Mouse (Mus musculus) thymus, postnatal 25 days (tissue): ENCODE measurements around the gene Ndufs7.
A peak's percentile ranks its signal among the peaks of the same experiment; 100 is the strongest.

Experiments used
- DNase-seq: peaks from one replicate; pipeline ENCODE4 v3.0.0; 2022

Gene Ndufs7

DNA sequence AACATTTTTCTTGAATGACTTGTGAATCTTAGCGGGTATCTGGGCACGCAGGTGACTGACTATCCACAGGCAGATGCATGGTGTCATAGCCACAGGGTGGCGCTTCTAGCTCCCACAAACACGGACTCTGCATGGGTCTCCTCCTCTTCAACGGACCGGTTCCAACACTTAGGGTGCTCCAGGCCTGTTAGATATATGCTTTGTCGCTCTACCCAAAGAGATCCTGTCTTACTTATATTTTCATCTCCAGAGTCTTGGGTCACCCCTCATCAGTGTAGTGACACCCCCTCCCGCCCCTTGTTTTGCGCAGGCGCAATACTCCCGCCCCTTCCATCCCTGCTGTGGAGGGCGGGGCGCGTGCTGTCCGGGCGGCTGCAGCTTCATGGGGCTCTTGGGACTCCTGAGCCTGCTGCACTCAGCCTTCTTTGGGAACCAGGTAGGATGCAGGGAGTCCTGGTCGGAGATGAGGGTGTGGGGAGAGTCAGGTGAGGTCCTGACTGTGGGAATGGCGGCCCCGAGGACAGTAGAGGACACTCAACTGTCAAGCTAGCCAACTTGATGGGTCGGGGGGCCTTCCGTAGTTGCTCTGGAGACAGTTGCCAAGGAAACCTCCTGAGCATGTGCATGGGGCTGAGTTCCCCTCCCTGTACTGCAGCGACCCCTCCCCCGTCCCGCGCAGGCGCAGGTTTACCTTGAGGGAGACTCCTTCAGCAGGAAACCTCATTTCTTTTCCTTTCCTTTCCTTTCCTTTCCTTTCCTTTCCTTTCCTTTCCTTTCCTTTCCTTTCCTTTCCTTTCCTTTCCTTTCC, 46.9 kb downstream of the Ndufs7 start, which contains the start of gene Apc2:
TSS of gene Apc2 (plus strand) at position 360 of the 808 bp plus-strand sequence.
- peak; percentile 72 for DNase-seq

DNA sequence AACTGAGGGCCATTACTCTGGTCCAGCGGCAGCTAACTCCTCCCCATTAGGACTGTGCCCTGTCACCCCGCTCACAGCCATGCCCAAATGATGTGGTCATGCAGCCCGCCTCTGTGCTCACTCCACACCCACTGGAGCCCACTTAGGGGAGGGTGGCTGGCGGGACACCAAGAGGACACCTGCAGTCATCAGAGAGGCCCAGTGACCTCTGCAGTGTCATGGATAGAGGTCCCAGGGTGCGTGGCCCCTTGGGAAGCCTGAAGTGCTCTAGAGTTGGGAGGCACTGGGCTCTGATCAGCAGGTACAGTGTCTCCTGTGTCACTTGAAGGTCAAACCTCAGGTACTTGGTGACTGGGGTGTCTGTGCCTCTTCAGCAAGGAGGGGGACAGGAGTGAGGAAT, 47.9 kb downstream of the Ndufs7 start:
- DNase-seq: no peak

DNA sequence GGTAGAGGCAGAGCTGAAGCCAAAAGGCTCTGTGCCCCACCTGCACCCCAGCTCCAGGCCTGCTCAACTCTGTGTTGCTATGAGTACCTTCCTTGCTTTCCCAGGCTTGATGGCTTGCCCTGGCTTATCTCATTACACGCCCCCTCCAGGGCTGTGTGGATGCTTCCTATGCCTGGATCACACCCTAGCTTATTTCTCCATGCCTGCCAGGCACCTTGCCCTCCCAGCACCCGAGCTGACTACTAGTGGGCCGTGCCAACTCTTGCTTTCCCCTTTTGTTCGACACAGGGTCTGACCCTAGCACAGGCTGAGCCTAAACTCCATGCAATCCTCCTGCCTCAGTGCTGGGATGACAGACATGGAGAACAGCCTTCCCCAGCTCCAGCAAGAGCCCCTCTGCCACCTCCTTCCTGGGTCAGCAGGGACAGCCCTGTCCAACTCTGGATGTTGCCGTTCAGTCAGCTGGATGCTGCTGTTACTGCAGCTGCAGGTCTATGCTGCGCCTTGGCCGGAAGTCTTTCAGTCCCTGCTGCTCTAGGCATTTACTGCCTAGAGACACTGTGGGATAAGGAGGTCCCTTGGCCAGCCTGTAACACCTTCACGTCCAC, 48.7 kb downstream of the Ndufs7 start:
- no peak for DNase-seq

DNA sequence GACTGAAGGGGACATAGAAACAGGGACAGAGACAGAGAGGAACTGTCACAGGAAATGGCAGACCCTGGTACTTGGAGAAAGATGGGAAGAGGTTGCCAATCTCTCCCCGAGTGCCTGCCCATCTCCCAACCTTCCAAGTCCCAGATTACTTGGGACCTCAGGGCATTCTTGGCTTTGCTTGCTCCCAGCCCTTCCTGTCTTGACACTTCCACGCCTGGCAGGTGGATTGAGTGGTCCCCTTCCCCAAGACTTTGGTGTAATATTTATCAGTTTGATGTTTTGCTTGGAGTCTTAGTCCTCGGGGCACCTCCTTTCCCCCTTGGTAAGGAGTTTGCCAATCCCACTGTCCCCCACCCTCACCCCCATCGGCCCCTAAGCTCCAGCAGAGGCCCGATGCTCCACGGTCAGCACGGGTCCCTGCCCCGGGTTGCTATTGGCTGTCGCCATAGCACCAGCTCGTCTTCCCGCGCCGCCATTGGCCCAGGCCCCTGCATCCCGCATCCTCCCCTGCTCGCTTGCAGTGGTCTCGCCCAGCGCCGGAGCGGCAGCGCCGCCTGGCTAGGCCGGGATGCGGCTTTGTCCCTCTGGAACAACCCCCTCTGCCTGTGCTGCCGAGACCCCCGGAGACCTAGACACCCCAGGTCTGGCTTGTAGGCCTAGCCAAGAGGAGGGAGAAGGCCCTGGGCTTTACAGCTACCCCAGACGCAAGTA, 49.8 kb downstream of the Ndufs7 start:
- no peak for DNase-seq

DNA sequence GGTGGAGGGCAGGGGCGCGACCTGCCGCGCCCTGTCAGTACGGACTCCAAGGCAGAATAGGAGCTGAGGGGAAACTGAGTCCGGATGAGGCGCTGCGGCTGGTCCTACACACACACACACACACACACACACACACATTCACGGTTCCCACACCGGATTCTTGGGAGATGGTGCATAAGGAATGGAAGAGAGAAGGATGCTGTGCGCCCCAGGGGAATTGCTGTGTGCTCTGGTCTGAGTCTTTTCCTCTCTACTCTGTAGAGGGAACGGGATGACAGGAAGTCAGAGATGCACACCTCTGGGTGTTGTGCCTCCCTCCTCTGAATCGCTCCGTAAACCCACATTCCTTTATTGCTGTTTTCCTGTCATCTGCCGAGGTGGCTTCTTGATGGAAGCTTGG, 50.4 kb downstream of the Ndufs7 start:
- DNase-seq: no peak

DNA sequence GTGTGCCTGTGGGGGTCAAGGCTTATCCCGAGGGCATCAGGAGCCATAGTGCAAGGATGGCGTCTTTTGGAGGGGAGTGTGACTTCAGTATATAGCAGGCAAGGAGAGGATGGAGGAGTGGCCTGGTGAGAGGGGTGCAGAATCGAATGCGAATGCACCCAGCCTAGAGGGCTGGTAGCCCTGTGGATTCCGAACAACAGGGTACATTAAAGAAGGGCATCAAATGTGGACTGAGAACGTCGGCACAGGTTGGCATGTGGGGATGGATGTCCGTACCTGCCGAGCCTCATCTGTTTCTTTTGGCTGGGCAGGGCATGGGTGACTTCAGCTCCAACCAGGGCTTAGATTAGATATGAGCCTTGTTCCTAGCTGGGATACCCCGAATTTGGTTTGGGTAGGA, 50.9 kb downstream of the Ndufs7 start:
- DNase-seq: no peak

DNA sequence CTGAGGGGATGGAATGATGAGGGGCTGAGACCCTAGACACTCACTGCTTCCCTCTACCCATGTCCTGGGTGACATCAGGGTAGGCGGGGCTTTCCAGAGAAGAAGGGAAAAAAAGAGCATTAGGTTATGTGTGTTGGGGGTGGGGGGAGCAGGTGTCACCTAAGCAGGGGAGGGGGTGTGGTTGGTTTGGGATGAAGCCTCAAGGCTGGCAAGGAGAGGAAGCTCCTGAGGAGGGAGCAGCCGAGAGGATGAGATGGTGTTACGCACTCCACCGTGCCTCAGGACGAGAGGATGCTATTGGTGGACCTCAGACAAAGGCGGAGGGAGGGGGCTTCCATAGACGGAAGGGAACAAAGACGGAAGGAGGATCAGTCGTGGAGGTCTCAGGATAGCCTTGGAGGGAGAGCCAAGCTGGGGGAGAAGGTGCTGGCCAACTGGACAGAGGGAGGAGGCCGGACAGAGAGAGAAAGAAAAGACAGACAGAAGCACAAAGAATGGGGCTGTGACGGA, 51.8 kb downstream of the Ndufs7 start:
- no peak for DNase-seq

DNA sequence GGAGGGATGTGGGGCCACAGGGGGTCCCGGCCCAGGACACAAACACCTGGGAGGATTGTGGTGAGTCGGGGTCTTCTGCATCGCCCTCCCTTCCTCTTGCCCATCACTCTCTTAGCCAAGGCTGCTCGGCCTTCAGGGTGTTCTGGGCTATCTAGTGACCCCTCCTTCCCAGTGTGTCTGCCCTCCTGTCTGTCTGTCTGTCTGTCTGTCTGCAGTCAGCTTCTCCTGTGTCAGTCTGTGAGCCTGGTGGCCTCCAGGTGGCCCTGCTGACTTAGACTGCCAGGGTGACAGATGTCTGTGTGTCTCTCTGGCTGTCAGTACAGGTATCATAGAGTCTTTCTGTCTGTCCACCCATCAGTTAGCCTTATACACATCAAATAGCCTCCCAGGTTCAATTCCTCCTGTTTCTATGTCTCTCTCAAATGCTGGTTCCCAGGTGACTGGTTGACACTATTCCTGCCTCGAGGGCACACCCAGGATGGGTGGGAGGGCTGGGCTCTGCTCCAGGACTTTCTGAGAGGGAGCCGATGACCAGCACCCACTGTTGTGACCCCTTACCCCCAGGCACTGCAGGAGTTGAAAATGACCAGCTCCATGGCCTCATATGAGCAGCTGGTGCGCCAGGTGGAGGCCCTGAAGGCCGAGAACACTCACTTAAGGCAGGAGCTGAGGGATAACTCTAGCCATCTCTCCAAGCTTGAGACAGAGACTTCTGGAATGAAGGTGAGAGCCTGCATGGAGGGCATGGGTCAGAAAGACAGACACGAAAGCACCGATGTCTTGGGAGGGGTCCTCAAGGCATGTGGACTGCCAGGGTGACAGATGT, 52.5 kb downstream of the Ndufs7 start:
- DNase-seq: no peak

DNA sequence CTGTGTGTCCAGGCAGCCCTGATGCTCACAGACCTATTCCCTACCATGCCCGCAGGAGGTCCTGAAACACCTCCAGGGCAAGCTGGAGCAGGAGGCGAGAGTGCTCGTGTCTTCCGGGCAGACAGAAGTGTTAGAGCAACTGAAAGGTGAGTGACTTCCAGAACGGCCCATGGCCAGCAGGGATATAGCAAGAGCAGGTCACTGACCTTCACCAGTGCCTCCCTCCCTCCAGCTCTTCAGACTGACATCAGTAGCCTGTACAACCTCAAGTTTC, 53.1 kb downstream of the Ndufs7 start:
- DNase-seq: no peak

DNA sequence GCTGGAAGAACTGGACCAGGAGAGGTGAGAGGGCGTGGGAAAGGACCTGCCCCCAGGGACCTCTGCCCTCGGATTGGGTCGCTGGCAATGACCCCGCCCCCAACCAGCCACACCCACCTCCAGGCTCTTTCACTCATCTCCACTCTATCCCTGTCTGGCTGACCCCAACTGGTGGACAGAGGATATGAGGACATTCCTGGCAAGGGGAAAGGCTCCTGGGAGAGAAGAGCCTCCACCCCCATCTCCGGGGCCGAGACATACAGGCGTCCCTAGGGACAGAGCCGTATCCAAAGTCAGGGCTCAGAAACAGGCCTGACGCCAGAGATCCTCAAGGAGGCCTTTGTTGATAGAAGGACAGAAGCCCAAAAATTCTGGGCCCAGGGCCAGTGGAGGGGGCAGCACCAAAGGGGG, 53.6 kb downstream of the Ndufs7 start:
- no peak for DNase-seq

DNA sequence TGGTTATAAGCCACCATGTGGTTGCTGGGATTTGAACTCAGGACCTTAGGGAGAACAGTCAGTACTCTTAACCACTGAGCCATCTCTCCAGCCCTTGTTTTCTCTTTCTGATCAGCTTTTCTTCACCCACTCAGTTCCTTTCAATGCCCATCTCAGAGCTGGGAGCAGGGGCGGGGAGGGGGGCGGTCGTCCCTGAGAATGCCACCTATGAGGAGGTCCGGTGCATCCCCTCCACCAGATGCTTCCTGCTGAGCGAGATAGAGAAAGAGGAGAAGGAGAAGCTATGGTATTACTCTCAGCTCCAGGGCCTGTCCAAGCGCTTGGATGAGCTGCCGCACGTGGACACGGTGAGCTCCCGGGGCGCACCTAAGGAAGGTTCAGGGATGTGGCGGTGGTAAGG, 55.5 kb downstream of the Ndufs7 start:
- DNase-seq: no peak

DNA sequence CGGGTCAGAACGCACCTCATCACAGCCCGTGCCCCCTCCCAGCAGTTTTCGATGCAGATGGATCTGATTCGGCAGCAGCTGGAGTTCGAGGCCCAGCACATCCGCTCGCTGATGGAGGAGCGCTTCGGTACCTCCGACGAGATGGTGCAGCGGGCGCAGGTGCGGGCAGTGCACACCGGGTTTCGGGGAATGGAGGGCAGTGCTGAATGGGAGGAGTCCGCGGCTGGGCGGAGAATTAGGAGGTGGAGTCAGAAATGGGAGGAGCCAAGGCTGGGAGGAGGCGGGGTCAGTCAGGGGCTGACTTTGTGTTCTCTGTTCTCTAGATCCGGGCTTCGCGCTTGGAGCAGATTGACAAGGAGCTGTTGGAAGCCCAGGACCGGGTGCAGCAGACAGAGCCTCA, 55.9 kb downstream of the Ndufs7 start:
- DNase-seq: peak; percentile 48
